Comparison of ENCODE assay signal across 17 mouse cellular contexts in genomic region chr13:33561625-33562024, GRCm38 (mm10).
DNase-seq lines count a peak whose midpoint lies in the region; ATAC-seq and TF ChIP-seq lines count a peak whose summit lies in the region.
"Had no signal": no experiment of that assay in that cellular context is flagged by ENCODE, and none has a peak within 500 bp of the region (broad histone marks: within the 10 kb centered on the region; RNA-seq: fewer than 3 reads in every experiment).

No protein-coding gene starts in this region.

- DNase-seq in left cerebral cortex, adult 2 months (ENCODE audit: extremely low spot score in 1 of 2, low spot score in 2 of 2), result no peak
- no peak for DNase-seq in left cerebral cortex, postnatal 4 days
- DNase-seq in CH12.LX (ENCODE audit: extremely low read depth) (peak; percentile 76), Patski (ENCODE audit: low read depth, low spot score) (peak; percentile 86)
- DNase-seq in thymus, adult 18-20 months, result no peak
- DNase-seq: adrenal gland, postnatal 25 days; cerebellum, postnatal 14 days; heart, adult 11 months; layer of hippocampus, postnatal 36 days had no signal

- H3ac ChIP-seq in myocyte (ENCODE audit: control insufficient read depth, insufficient read length), result no peak overlapping the region

- ATAC-seq in Patski, result peak; percentile 69
- ATAC-seq in inflammation-experienced regulatory T-cells, adult 6 months, result no peak
- ATAC-seq: forebrain, embryonic 16.5 days; hindbrain, postnatal 0 days; midbrain, embryonic 15.5 days had no signal

- H3K27ac ChIP-seq in left cerebral cortex, adult 2 months, result no peak overlapping the region
- H3K27ac ChIP-seq in CH12.LX (ENCODE audit: insufficient read depth, low read depth), result no peak overlapping the region
- H3K27ac ChIP-seq: heart, embryonic 15.5 days; hindbrain, postnatal 0 days; midbrain, embryonic 15.5 days had no signal

- dilution Hi-C loops in CH12.LX (cut with MboI; ENCODE audit: extremely low pct_ligation_motif_present, extremely low pct_unique_long_range_greater_than_20kb, low sequenced_read_pairs), result no loop called here

- no peak overlapping the region for H3K9ac ChIP-seq in CH12.LX (ENCODE audit: insufficient read depth, low read depth)
- H3K9ac ChIP-seq: heart, embryonic 15.5 days; midbrain, embryonic 15.5 days had no signal

- H3K4me3 ChIP-seq in left cerebral cortex, adult 2 months, result no peak overlapping the region
- H3K4me3 ChIP-seq in CH12.LX (replicated peaks in 1 of 3; ENCODE audit: low read depth in 2 of 3, low read length in 2 of 3, poor library complexity in 1 of 3) (no peak overlapping the region), myocyte (no peak overlapping the region)
- H3K4me3 ChIP-seq: erythroblast, embryonic 14.5 days; heart, embryonic 15.5 days; midbrain, embryonic 15.5 days had no signal

- H3K4me2 ChIP-seq in CH12.LX (ENCODE audit: insufficient read depth, low read depth, poor library complexity, severe bottlenecking), result no peak overlapping the region; the same call in 1 of the 2 replicates
- no peak overlapping the region for H3K4me2 ChIP-seq in myocyte (ENCODE audit: low read depth)
- H3K4me2 ChIP-seq: heart, embryonic 15.5 days; liver, embryonic 11.5 days; midbrain, embryonic 15.5 days had no signal

- H3K79me2 ChIP-seq in CH12.LX (replicated peaks; ENCODE audit: control insufficient read depth, extremely low read depth, insufficient read depth, poor library complexity, severe bottlenecking) (no peaks in the 10 kb centered on the region), myocyte (ENCODE audit: control insufficient read depth, insufficient read depth) (no peaks in the 10 kb centered on the region)

- in situ Hi-C loops in CH12.LX (cut with MboI; ENCODE audit: low pct_ligation_motif_present, low pct_unique_long_range_greater_than_20kb, low sequenced_read_pairs) (loop anchor here (10.0 to 25.0 kb wide), 3 partner anchors 333 to 649 kb away; partner anchors contain the start of gene Serpinb1b), Patski (cut with MboI; ENCODE audit: low pct_unique_long_range_greater_than_20kb) (loop anchor here (5.0 to 10.0 kb wide), 3 partner anchors 203 to 659 kb away; no protein-coding TSS in a partner anchor)

- no peaks in the 10 kb centered on the region for H3K27me3 ChIP-seq in CH12.LX (replicated peaks)
- no peaks in the 10 kb centered on the region for H3K27me3 ChIP-seq in Patski
- no peaks in the 10 kb centered on the region for H3K27me3 ChIP-seq in myocyte (ENCODE audit: control insufficient read depth, insufficient read depth, insufficient read length)
- H3K27me3 ChIP-seq: heart, embryonic 15.5 days; midbrain, embryonic 15.5 days had no signal

- H3K36me3 ChIP-seq in CH12.LX (replicated peaks in 1 of 2; ENCODE audit: control insufficient read depth in 1 of 2, insufficient read depth in 1 of 2, low read length in 1 of 2), result peaks cover 0 to 14% of the 10 kb centered on the region in 2 experiments
- H3K36me3 ChIP-seq in myocyte (ENCODE audit: control insufficient read depth, insufficient read depth), result no peaks in the 10 kb centered on the region
- H3K36me3 ChIP-seq: heart, embryonic 15.5 days; midbrain, embryonic 15.5 days had no signal

- TF ChIP-seq CTCF in left cerebral cortex, adult 2 months (IDR thresholded peaks at IDR 0.05), result peak; percentile 27; the same call in 1 of the 2 replicates
- TF ChIP-seq CTCF in CH12.LX (conservative IDR thresholded peaks at IDR 0.05 in 1 of 2, IDR thresholded peaks at IDR 0.05 in 1 of 2; ENCODE audit: low read depth in 2 of 2, low read length in 2 of 2) (peak; percentile 61 to 79; a peak in 3 of 4 replicates), Patski (IDR thresholded peaks at IDR 0.05) (peak; percentile 70)

- POLR2A ChIA-PET in Patski (lab: Charles Lee), result no interaction called here

- TF ChIP-seq RAD21 in CH12.LX (IDR thresholded peaks at IDR 0.05; ENCODE audit: low read depth, low read length), result peak; percentile 70

- TF ChIP-seq POLR2A in CH12.LX (IDR thresholded peaks at IDR 0.05; ENCODE audit: low read depth, low read length), result no peak
- TF ChIP-seq POLR2A in myocyte (IDR thresholded peaks at IDR 0.05; ENCODE audit: insufficient read length, low read depth), result no peak

- peaks cover 0 to 35% of the 10 kb centered on the region in 2 experiments; a peak in 2 of 4 replicates for H3K4me1 ChIP-seq in CH12.LX (ENCODE audit: control insufficient read depth in 1 of 2, insufficient read depth in 2 of 2)
- H3K4me1 ChIP-seq: heart, embryonic 15.5 days; midbrain, embryonic 15.5 days had no signal

- H3K9me3 ChIP-seq in CH12.LX (replicated peaks; ENCODE audit: low read length), result peaks cover 14% of the 10 kb centered on the region
- H3K9me3 ChIP-seq: heart, embryonic 15.5 days had no signal

- intact Hi-C loops in left cerebral cortex, adult 2 months (cut with DNase I), result loop anchor here (5.0 kb wide), 1 partner anchor 659 kb away; no protein-coding TSS in a partner anchor
- intact Hi-C loops in left cerebral cortex, postnatal 4 days (cut with DNase I), result no loop called here

- TF ChIP-seq EP300 in CH12.LX (IDR thresholded peaks at IDR 0.05; ENCODE audit: low read length), result peak; percentile 70

- CTCF ChIA-PET in Patski (lab: Charles Lee), result interaction anchor here (1.4 to 2.4 kb wide), 2 partner anchors 48 to 659 kb away, joined by 3 to 7 read pairs; no protein-coding TSS in a partner anchor

TF ChIP-seq in CH12.LX, 34 proteins besides CTCF, POLR2A, EP300 and RAD21:
- no peak for TF ChIP-seq USF2 (conservative IDR thresholded peaks at IDR 0.05; ENCODE audit: low read depth, low read length)
- peak; percentile 87 for TF ChIP-seq ETS1 (conservative IDR thresholded peaks at IDR 0.05; ENCODE audit: low read depth, low read length)
- TF ChIP-seq IRF4 (IDR thresholded peaks at IDR 0.05; ENCODE audit: low read depth, low read length), result peak; percentile 91
- TF ChIP-seq ZNF384 (IDR thresholded peaks at IDR 0.05; ENCODE audit: low read depth, low read length), result no peak
- peak; percentile 74 for TF ChIP-seq SMC3 (IDR thresholded peaks at IDR 0.05; ENCODE audit: low read depth, low read length)
- peak; percentile 67 for TF ChIP-seq JUND (conservative IDR thresholded peaks at IDR 0.05; ENCODE audit: low read depth, low read length)
- peak; percentile 87 for TF ChIP-seq BHLHE40 (IDR thresholded peaks at IDR 0.05; ENCODE audit: low read depth, low read length)
- TF ChIP-seq MAFK (IDR thresholded peaks at IDR 0.05; ENCODE audit: insufficient replicate concordance, low read length), result peak; percentile 62; the same call in 1 of the 2 replicates
- TF ChIP-seq HCFC1 (IDR thresholded peaks at IDR 0.05; ENCODE audit: low read depth, low read length), result peak; percentile 28; the same call in 1 of the 2 replicates
- TF ChIP-seq CHD2 (IDR thresholded peaks at IDR 0.05; ENCODE audit: low read length), result no peak
- TF ChIP-seq JUN (IDR thresholded peaks at IDR 0.05; ENCODE audit: insufficient read depth, low read depth, low read length), result 0 out of 2 replicates have a peak, but pooled peaks have one; percentile 26
- no peak for TF ChIP-seq TBP (conservative IDR thresholded peaks at IDR 0.05; ENCODE audit: low read depth, low read length)
- TF ChIP-seq MXI1 (IDR thresholded peaks at IDR 0.05; ENCODE audit: low read depth, low read length), result no peak
- TF ChIP-seq ZC3H11A (IDR thresholded peaks at IDR 0.05; ENCODE audit: low read depth, low read length), result no peak
- TF ChIP-seq TCF12 (IDR thresholded peaks at IDR 0.05; ENCODE audit: low read depth, low read length), result peak; percentile 35; the same call in 1 of the 2 replicates

TF ChIP-seq in myocyte, 11 proteins besides CTCF, POLR2A, EP300 and RAD21:
- no peak for TF ChIP-seq USF1 (IDR thresholded peaks at IDR 0.05; ENCODE audit: low read depth)
- TF ChIP-seq CEBPB (IDR thresholded peaks at IDR 0.05; ENCODE audit: insufficient read depth, poor library complexity, severe bottlenecking), result peak; percentile 63; the same call in 1 of the 2 replicates
TF ChIP-seq in myocyte: peak in this region for 1.

Comparison
In these comparisons a context has a peak if more than half of its experiments do, and no peak if none do; other contexts are left out.
1. DNase-seq: peak in CH12.LX (single experiment) and Patski (single experiment); none in left cerebral cortex, adult 2 months (0 of 2), left cerebral cortex, postnatal 4 days (single experiment) and thymus, adult 18-20 months (0 of 2).
2. Peak in every context shown above with its lines, with median percentiles within 50 percentile points of each other: CTCF ChIP-seq.